Mouse (Mus musculus): Measurements from ENCODE around the gene Ttc16. TPM values are rescaled to one million over a fixed set of nuclear protein-coding genes. Genes with fewer than 3 reads are reported as not detected.

Gene Ttc16
- polyA plus RNA-seq, 1 experiment = 0.21 TPM

GRCm38 (mm10) chr2:32808816-32809566 is 33.6 kb upstream of the Ttc16 start:
- Histone ChIP-seq H3K27me3 (ENCODE audit: control insufficient read depth, insufficient read depth, low read length) (no peaks in the 10 kb centered on the region), H3K36me3 (ENCODE audit: control insufficient read depth, insufficient read depth, low read length) (no peaks in the 10 kb centered on the region; the same call in 1 of the 2 replicates), H3K4me1 (ENCODE audit: control insufficient read depth, insufficient read depth, insufficient read length) (no peaks in the 10 kb centered on the region), H3K27ac (ENCODE audit: insufficient read depth, low read length) (no peak overlapping the region), H3K4me3 (ENCODE audit: extremely low read depth, insufficient read depth, insufficient read length) (no peak overlapping the region)
- WGBS = 93% methylated on average over 14 of the region's 14 CpGs
- DNase-seq (ENCODE audit: low read depth in 1 of 2, low spot score in 2 of 2) = no peak
- TF ChIP-seq CTCF (IDR thresholded peaks at IDR 0.05; ENCODE audit: extremely low read depth, insufficient read depth, insufficient read length, insufficient replicate concordance) (no peak), POLR2A (IDR thresholded peaks at IDR 0.05; ENCODE audit: low read depth, low read length) (no peak)

GRCm38 (mm10) chr2:32798251-32798962 is 23.0 kb upstream of the Ttc16 start:
- no peak overlapping the region for H3K27ac ChIP-seq (ENCODE audit: insufficient read depth, low read length)
- WGBS = 68% methylated on average over 10 of the region's 10 CpGs
- H3K27me3 ChIP-seq (ENCODE audit: control insufficient read depth, insufficient read depth, low read length) = no peaks in the 10 kb centered on the region
- H3K4me1 ChIP-seq (ENCODE audit: control insufficient read depth, insufficient read depth, insufficient read length) = no peaks in the 10 kb centered on the region
- H3K36me3 ChIP-seq (ENCODE audit: control insufficient read depth, insufficient read depth, low read length) = no peaks in the 10 kb centered on the region; the same call in 1 of the 2 replicates
- no peak for TF ChIP-seq CTCF (IDR thresholded peaks at IDR 0.05; ENCODE audit: extremely low read depth, insufficient read depth, insufficient read length, insufficient replicate concordance)
- TF ChIP-seq POLR2A (IDR thresholded peaks at IDR 0.05; ENCODE audit: low read depth, low read length) = no peak
- no peak for DNase-seq (ENCODE audit: low read depth in 1 of 2, low spot score in 2 of 2)
- no peak overlapping the region for H3K4me3 ChIP-seq (ENCODE audit: extremely low read depth, insufficient read depth, insufficient read length)

GRCm38 (mm10) chr2:32795748-32796418 is 20.4 kb upstream of the Ttc16 start:
- H3K36me3 ChIP-seq (ENCODE audit: control insufficient read depth, insufficient read depth, low read length) = no peaks in the 10 kb centered on the region; the same call in 1 of the 2 replicates
- H3K4me1 ChIP-seq (ENCODE audit: control insufficient read depth, insufficient read depth, insufficient read length) = no peaks in the 10 kb centered on the region
- 93% methylated on average over 13 of the region's 13 CpGs for WGBS
- TF ChIP-seq CTCF (IDR thresholded peaks at IDR 0.05; ENCODE audit: extremely low read depth, insufficient read depth, insufficient read length, insufficient replicate concordance) (no peak), POLR2A (IDR thresholded peaks at IDR 0.05; ENCODE audit: low read depth, low read length) (no peak)
- H3K4me3 ChIP-seq (ENCODE audit: extremely low read depth, insufficient read depth, insufficient read length) = no peak overlapping the region
- DNase-seq (ENCODE audit: low read depth in 1 of 2, low spot score in 2 of 2) = no peak
- no peak overlapping the region for H3K27ac ChIP-seq (ENCODE audit: insufficient read depth, low read length)
- no peaks in the 10 kb centered on the region for H3K27me3 ChIP-seq (ENCODE audit: control insufficient read depth, insufficient read depth, low read length)

- H3K4me1 ChIP-seq (ENCODE audit: control insufficient read depth, insufficient read depth, insufficient read length) = no peaks in the 10 kb centered on the region
- 84% methylated on average over 6 of the region's 6 CpGs for WGBS
- H3K27ac ChIP-seq (ENCODE audit: insufficient read depth, low read length) = no peak overlapping the region
- no peaks in the 10 kb centered on the region for H3K27me3 ChIP-seq (ENCODE audit: control insufficient read depth, insufficient read depth, low read length)
- H3K4me3 ChIP-seq (ENCODE audit: extremely low read depth, insufficient read depth, insufficient read length) = no peak overlapping the region
- DNase-seq (ENCODE audit: low read depth in 1 of 2, low spot score in 2 of 2) = no peak
- H3K36me3 ChIP-seq (ENCODE audit: control insufficient read depth, insufficient read depth, low read length) = no peaks in the 10 kb centered on the region
- TF ChIP-seq POLR2A (IDR thresholded peaks at IDR 0.05; ENCODE audit: low read depth, low read length) (no peak), CTCF (IDR thresholded peaks at IDR 0.05; ENCODE audit: extremely low read depth, insufficient read depth, insufficient read length, insufficient replicate concordance) (no peak)
Measured at GRCm38 (mm10) chr2:32791297-32791696, 15.9 kb upstream of the Ttc16 start.

- WGBS = 91% methylated on average over 2 of the region's 2 CpGs
- no peak for TF ChIP-seq POLR2A (IDR thresholded peaks at IDR 0.05; ENCODE audit: low read depth, low read length)
- no peaks in the 10 kb centered on the region for H3K36me3 ChIP-seq (ENCODE audit: control insufficient read depth, insufficient read depth, low read length)
- no peak for DNase-seq (ENCODE audit: low read depth in 1 of 2, low spot score in 2 of 2)
- H3K27me3 ChIP-seq (ENCODE audit: control insufficient read depth, insufficient read depth, low read length) = no peaks in the 10 kb centered on the region
- no peak overlapping the region for H3K4me3 ChIP-seq (ENCODE audit: extremely low read depth, insufficient read depth, insufficient read length)
- no peaks in the 10 kb centered on the region; the same call in 1 of the 2 replicates for H3K4me1 ChIP-seq (ENCODE audit: control insufficient read depth, insufficient read depth, insufficient read length)
- H3K27ac ChIP-seq (ENCODE audit: insufficient read depth, low read length) = no peak overlapping the region
Measured at GRCm38 (mm10) chr2:32788581-32788980, 13.1 kb upstream of the Ttc16 start.

- no peak overlapping the region for H3K4me3 ChIP-seq (ENCODE audit: extremely low read depth, insufficient read depth, insufficient read length)
- WGBS = 63% methylated on average over 6 of the region's 6 CpGs
- H3K4me1 ChIP-seq (ENCODE audit: control insufficient read depth, insufficient read depth, insufficient read length) = no peaks in the 10 kb centered on the region; the same call in 1 of the 2 replicates
- TF ChIP-seq POLR2A (IDR thresholded peaks at IDR 0.05; ENCODE audit: low read depth, low read length) = no peak
- TF ChIP-seq CTCF (IDR thresholded peaks at IDR 0.05; ENCODE audit: extremely low read depth, insufficient read depth, insufficient read length, insufficient replicate concordance) = no peak
- H3K27me3 ChIP-seq (ENCODE audit: control insufficient read depth, insufficient read depth, low read length) = no peaks in the 10 kb centered on the region
- no peak overlapping the region for H3K27ac ChIP-seq (ENCODE audit: insufficient read depth, low read length)
- DNase-seq (ENCODE audit: low read depth in 1 of 2, low spot score in 2 of 2) = no peak
- H3K36me3 ChIP-seq (ENCODE audit: control insufficient read depth, insufficient read depth, low read length) = no peaks in the 10 kb centered on the region
Measured at GRCm38 (mm10) chr2:32787176-32787575, 11.7 kb upstream of the Ttc16 start.

All from spleen, adult 2 months (tissue).